Mouse (Mus musculus) liver, embryonic 16.5 days (tissue): ENCODE results near the gene Tmem35b. TPM values are rescaled to one million over a fixed set of nuclear protein-coding genes. Genes with fewer than 3 reads are reported as not detected.

Experiments
- ATAC-seq: fragments of 200-750 bp; cut with Nextera tagmentation; 2 replicates; pipeline ENCODE4 v1.8.0; 2017; ENCODE audit warnings: low read depth, mild to moderate bottlenecking, moderate number of reproducible peaks, moderate library complexity
- H3K27ac ChIP-seq: fragments of 300-500 bp; sonication (generic); 2 replicates; pipeline ENCODE4 v1.5.1; 2014; ENCODE audit warnings: mild to moderate bottlenecking, low read length
- H3K27me3 ChIP-seq: fragments of 300-500 bp; sonication (generic); 2 replicates; pipeline ENCODE4 v1.6.1; 2014; ENCODE audit warnings: low read depth, low read length, mixed read lengths; ENCODE audit not compliant: control insufficient read depth, insufficient read depth
- H3K36me3 ChIP-seq: fragments of 300-500 bp; sonication (generic); 2 replicates; pipeline ENCODE4 v1.6.1; 2014; ENCODE audit warnings: mild to moderate bottlenecking; ENCODE audit not compliant: control insufficient read depth, insufficient read depth
- H3K4me1 ChIP-seq: fragments of 300-500 bp; sonication (generic); 2 replicates; pipeline ENCODE4 v1.6.1; 2014; ENCODE audit warnings: low read depth, low read length, mixed read lengths; ENCODE audit not compliant: control insufficient read depth
- H3K4me2 ChIP-seq: fragments of 300-500 bp; sonication (generic); 2 replicates; pipeline ENCODE4 v1.6.1; 2014; ENCODE audit warnings: low read depth, low read length, mixed read lengths
- H3K4me3 ChIP-seq: fragments of 300-500 bp; sonication (generic); 2 replicates; pipeline ENCODE4 v1.5.1; 2014; ENCODE audit warnings: low read depth, mild to moderate bottlenecking, low read length
- H3K9ac ChIP-seq: fragments of 300-500 bp; sonication (generic); 2 replicates; pipeline ENCODE4 v1.6.1; 2014; ENCODE audit warnings: low read depth, low read length
- H3K9me3 ChIP-seq: fragments of 300-500 bp; sonication (generic); replicated peaks from 2 replicates; pipeline ENCODE4 v1.6.1; 2016; ENCODE audit warnings: low read length; ENCODE audit not compliant: control insufficient read depth
- WGBS: fragments of 180-500 bp; shearing (Covaris S2); extraction: QIAGEN DNeasy Blood & Tissue Kit; methylation state at CpG from one replicate; pipeline ENCODE4 v1.1.7; 2014; ENCODE audit not compliant: insufficient replicate concordance; 5-methylcytosine and 5-hydroxymethylcytosine counted together
- polyA plus RNA-seq: library from polyadenylated mRNA; unstranded; fragments of >200 nt; fragmentation: Nextera tagmentation; extraction: Ambion mirVana; gene quantifications from 2 replicates; pipeline ENCODE4 v1.2.1, GENCODE M21; 2015

Gene Tmem35b
- polyA plus RNA-seq, 1 experiment from 2014 or later, result 8.5 TPM

GRCm38 (mm10) chr4:127155757-127156156, 32.3 kb downstream of the Tmem35b start:
- Histone ChIP-seq H3K4me2 (no peak overlapping the region), H3K4me3 (no peak overlapping the region), H3K9me3 (no peaks in the 10 kb centered on the region), H3K27ac (no peak overlapping the region), H3K9ac (no peak overlapping the region), H3K4me1 (no peaks in the 10 kb centered on the region), H3K27me3 (no peaks in the 10 kb centered on the region), H3K36me3 (no peaks in the 10 kb centered on the region)
- 42% methylated on average over 5 of the region's 5 CpGs for WGBS
- no peak for ATAC-seq

- Histone ChIP-seq H3K4me1 (no peaks in the 10 kb centered on the region), H3K4me2 (no peak overlapping the region), H3K27ac (no peak overlapping the region), H3K9me3 (no peaks in the 10 kb centered on the region), H3K36me3 (no peaks in the 10 kb centered on the region), H3K4me3 (no peak overlapping the region), H3K27me3 (no peaks in the 10 kb centered on the region), H3K9ac (no peak overlapping the region)
- 56% methylated on average over 4 of the region's 4 CpGs for WGBS
- no peak for ATAC-seq
Observed at GRCm38 (mm10) chr4:127157746-127158145, 34.3 kb downstream of the Tmem35b start.

- H3K27me3 ChIP-seq, result peaks cover 19% of the 10 kb centered on the region
- H3K9ac ChIP-seq, result no peak overlapping the region
- 45% methylated on average over 8 of the region's 8 CpGs for WGBS
- H3K4me3 ChIP-seq, result no peak overlapping the region
- no peaks in the 10 kb centered on the region for H3K36me3 ChIP-seq
- H3K4me1 ChIP-seq, result no peaks in the 10 kb centered on the region
- H3K4me2 ChIP-seq, result no peak overlapping the region
- no peak overlapping the region for H3K27ac ChIP-seq
- ATAC-seq, result no peak
- no peaks in the 10 kb centered on the region for H3K9me3 ChIP-seq
Observed at GRCm38 (mm10) chr4:127163926-127164325, 40.4 kb downstream of the Tmem35b start.

- ATAC-seq, result no peak
- Histone ChIP-seq H3K36me3 (no peaks in the 10 kb centered on the region), H3K4me1 (no peaks in the 10 kb centered on the region; the same call in 1 of the 2 replicates), H3K27ac (no peak overlapping the region), H3K9me3 (no peaks in the 10 kb centered on the region), H3K9ac (no peak overlapping the region), H3K27me3 (peaks cover 43% of the 10 kb centered on the region), H3K4me2 (no peak overlapping the region), H3K4me3 (no peak overlapping the region)
- WGBS, result 58% methylated on average over 5 of the region's 5 CpGs
Observed at GRCm38 (mm10) chr4:127167096-127167495, 43.6 kb downstream of the Tmem35b start.

- H3K27me3 ChIP-seq, result peaks cover 43% of the 10 kb centered on the region
- H3K4me1 ChIP-seq, result no peaks in the 10 kb centered on the region; the same call in 1 of the 2 replicates
- no peaks in the 10 kb centered on the region for H3K9me3 ChIP-seq
- no peak overlapping the region for H3K9ac ChIP-seq
- H3K4me3 ChIP-seq, result no peak overlapping the region
- no peak overlapping the region for H3K4me2 ChIP-seq
- ATAC-seq, result no peak
- no peaks in the 10 kb centered on the region for H3K36me3 ChIP-seq
- H3K27ac ChIP-seq, result no peak overlapping the region
- 14% methylated on average over 8 of the region's 8 CpGs for WGBS
Observed at GRCm38 (mm10) chr4:127167731-127168130, 44.2 kb downstream of the Tmem35b start.

- Histone ChIP-seq H3K4me1 (no peaks in the 10 kb centered on the region; the same call in 1 of the 2 replicates), H3K9me3 (no peaks in the 10 kb centered on the region), H3K27ac (no peak overlapping the region), H3K36me3 (no peaks in the 10 kb centered on the region), H3K9ac (no peak overlapping the region), H3K4me2 (peak overlapping the region; percentile 67), H3K27me3 (peaks cover 43% of the 10 kb centered on the region), H3K4me3 (peak overlapping the region; percentile 60)
- ATAC-seq, result peak; percentile 23
- WGBS, result 1% methylated on average over 39 of the region's 39 CpGs
Observed at GRCm38 (mm10) chr4:127168211-127168913, 44.9 kb downstream of the Tmem35b start.

- Histone ChIP-seq H3K4me1 (no peaks in the 10 kb centered on the region; the same call in 1 of the 2 replicates), H3K9me3 (no peaks in the 10 kb centered on the region), H3K9ac (peak within 1 kb of the TSS; percentile 28; the same call in 1 of the 2 replicates), H3K27ac (no peak within 1 kb of the TSS), H3K36me3 (no peaks in the 10 kb centered on the region), H3K4me3 (peak within 1 kb of the TSS; percentile 60), H3K27me3 (peaks cover 43% of the 10 kb centered on the region), H3K4me2 (peak within 1 kb of the TSS; percentile 67)
- WGBS, result 1% methylated on average over 60 of the region's 67 CpGs
- ATAC-seq, result peak; percentile 72
Observed at GRCm38 (mm10) chr4:127168914-127169345, 45.4 kb downstream of the Tmem35b start, which contains the start of gene Dlgap3. Gene Dlgap3 (plus strand): TSS chr4:127169204.

GRCm38 (mm10) chr4:127169346-127170221, 46.1 kb downstream of the Tmem35b start:
- Histone ChIP-seq H3K36me3 (no peaks in the 10 kb centered on the region), H3K27ac (no peak overlapping the region), H3K4me3 (peak overlapping the region; percentile 60), H3K4me1 (no peaks in the 10 kb centered on the region; the same call in 1 of the 2 replicates), H3K9ac (peak overlapping the region; percentile 28; the same call in 1 of the 2 replicates), H3K27me3 (peaks cover 43% of the 10 kb centered on the region), H3K4me2 (peak overlapping the region; percentile 67), H3K9me3 (no peaks in the 10 kb centered on the region)
- peak; percentile 79 for ATAC-seq
- WGBS, result 2% methylated on average over 43 of the region's 51 CpGs
